Mouse (Mus musculus) neural tube, embryonic 15.5 days (tissue): ENCODE measurements around the gene Pole2. TPM values are rescaled to one million over a fixed set of nuclear protein-coding genes. Genes with fewer than 3 reads are reported as not detected.

Experiments
- microRNA-seq: library from miRNA; unstranded; fragments of <30 nt; microRNA quantifications from one replicate; pipeline ENCODE4, GENCODE M21; 2017
- polyA plus RNA-seq: library from polyadenylated mRNA; unstranded; fragments of >200 nt; fragmentation: Nextera tagmentation; extraction: Ambion mirVana; gene quantifications from 2 replicates; pipeline ENCODE4 v1.2.1, GENCODE M21; 2015

Gene Pole2
- polyA plus RNA-seq, 1 experiment from 2014 or later, result 4.4 TPM

Small RNAs within 50 kb of the gene (microRNA-seq; reads per million reads assigned to microRNA genes)
- gene Gm47287 (not detected), gene Gm47295 (not detected)

Other genes with a start within 250 kb of the Pole2 start
- gene Rps29, start 69.0 kb downstream of the Pole2 start, polyA plus RNA-seq, result 1,119 and 1,180 TPM in 2 replicates
- 4.1 and 7.0 TPM in 2 replicates for gene Lrr1, start 59.4 kb downstream of the Pole2 start, polyA plus RNA-seq
- gene Rpl36al, start 44.1 kb downstream of the Pole2 start, polyA plus RNA-seq, result 405 and 435 TPM in 2 replicates
- 40.7 and 42.8 TPM in 2 replicates for gene Mgat2, start 44.0 kb downstream of the Pole2 start, polyA plus RNA-seq
- gene Gm49383, start 31.1 kb downstream of the Pole2 start, polyA plus RNA-seq, result 9.4 and 18.8 TPM in 2 replicates
- 7.7 and 8.4 TPM in 2 replicates for gene Dnaaf2, start 29.8 kb downstream of the Pole2 start, polyA plus RNA-seq
- 9.5 and 13.7 TPM in 2 replicates for gene Gm49384, start 23.9 kb downstream of the Pole2 start, polyA plus RNA-seq
- gene Klhdc1, start 13.0 kb upstream of the Pole2 start, polyA plus RNA-seq, result 14.9 and 17.7 TPM in 2 replicates
- 231 and 265 TPM in 2 replicates for gene Klhdc2, start 68.5 kb upstream of the Pole2 start, polyA plus RNA-seq
- gene Nemf, start 129.0 kb upstream of the Pole2 start, polyA plus RNA-seq, result 89.8 and 91.1 TPM in 2 replicates
- 28.3 and 33.5 TPM in 2 replicates for gene Arf6, start 144.0 kb upstream of the Pole2 start, polyA plus RNA-seq
- 0.82 and 0.87 TPM in 2 replicates for gene Gm9887, start 144.3 kb upstream of the Pole2 start, polyA plus RNA-seq